Mouse (Mus musculus) stomach, postnatal 0 days (tissue): ENCODE measurements at regions not wholly inside any gene's neighbourhood (a gene's known extent, or its start where the extent isn't known, plus 50 kb on each side); places are given as distances from the start of the nearest gene placed in this dataset.

Source experiments
- CTCF ChIP-seq: IDR thresholded peaks from 2 replicates; pipeline ENCODE4 v1.5.1; 2016; ENCODE audit warnings: antibody characterized with exemption, low read depth, mild to moderate bottlenecking, moderate library complexity
- EP300 ChIP-seq: optimal IDR thresholded peaks from 2 replicates; pipeline ENCODE3; 2016; ENCODE audit warnings: antibody characterized with exemption

DNA sequence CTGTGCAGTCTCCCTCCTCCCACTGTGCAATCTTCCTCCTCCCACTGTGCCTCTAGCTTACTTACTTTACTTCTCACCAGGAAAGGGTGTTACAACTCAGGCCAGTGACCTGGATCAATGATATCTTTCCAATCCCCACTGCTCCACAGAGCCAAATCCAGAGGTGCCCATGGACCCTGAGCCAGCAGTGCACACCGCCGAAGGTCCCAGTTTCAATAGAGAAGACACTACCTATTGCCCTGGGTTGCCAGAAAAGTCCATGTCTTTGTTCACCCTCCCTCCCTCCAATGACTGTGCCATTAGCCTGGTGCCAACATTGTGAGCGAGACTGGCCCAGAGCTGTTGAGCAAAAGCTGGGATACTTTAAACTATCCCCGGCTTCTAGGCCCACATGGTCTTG lies 53.8 kb upstream of the Iqsec3 start:
- TF ChIP-seq EP300: no peak
- no peak for TF ChIP-seq CTCF
